ENCODE assay signal across 12 mouse cellular contexts in genomic region chr8:44689837-44690592, GRCm38 (mm10).
"Had no signal": no experiment of that assay in that cellular context is flagged by ENCODE, and none has a peak within 500 bp of the region (broad histone marks: within the 10 kb centered on the region; RNA-seq: fewer than 3 reads in every experiment).

No protein-coding gene starts in this region.

- H3K9me3 ChIP-seq: midbrain, embryonic 13.5 days; neural tube, embryonic 13.5 days had no signal

- H3K4me2 ChIP-seq: lung, embryonic 14.5 days; midbrain, embryonic 13.5 days; neural tube, embryonic 13.5 days had no signal

- H3K36me3 ChIP-seq: midbrain, embryonic 13.5 days; neural tube, embryonic 13.5 days had no signal

- H3K9ac ChIP-seq: liver, embryonic 14.5 days; liver, postnatal 0 days; lung, embryonic 14.5 days; midbrain, embryonic 13.5 days; neural tube, embryonic 13.5 days had no signal

- ATAC-seq: liver, postnatal 0 days; midbrain, embryonic 13.5 days; midbrain, embryonic 16.5 days had no signal

- H3K27ac ChIP-seq: liver, embryonic 14.5 days; macrophage; midbrain, embryonic 13.5 days; neural tube, embryonic 13.5 days had no signal

- DNase-seq: kidney, postnatal 14 days; kidney, postnatal 4 days; liver, postnatal 0 days; lung, embryonic 14.5 days; thymus, adult 18-20 months; thymus, postnatal 36 days had no signal

- H3K4me3 ChIP-seq: midbrain, embryonic 13.5 days; myocyte; neural tube, embryonic 13.5 days had no signal

- H3K27me3 ChIP-seq: midbrain, embryonic 13.5 days; neural tube, embryonic 13.5 days had no signal
